In genomic region chr3:96221640-96222038, GRCm38 (mm10) we compare ENCODE assay signal across 7 mouse cellular contexts. TPM values are rescaled to one million over a fixed set of nuclear protein-coding genes. Genes with fewer than 3 reads are reported as not detected.
DNase-seq lines count a peak whose midpoint lies in the region; ATAC-seq and TF ChIP-seq lines count a peak whose summit lies in the region.

No protein-coding gene starts in this region.

- H3K27ac ChIP-seq in lung, postnatal 0 days (ENCODE audit: low read length), result peak overlapping the region; percentile 98
- H3K27ac ChIP-seq in embryonic facial prominence, embryonic 15.5 days (replicated peaks), result peak overlapping the region; percentile 100
- H3K27ac ChIP-seq in hindbrain, embryonic 16.5 days (ENCODE audit: low read depth, low read length), result peak overlapping the region; percentile 95
- peak overlapping the region; percentile 98 for H3K27ac ChIP-seq in midbrain, embryonic 15.5 days

- H3K9me3 ChIP-seq in lung, postnatal 0 days (ENCODE audit: low read length), result no peaks in the 10 kb centered on the region
- H3K9me3 ChIP-seq in embryonic facial prominence, embryonic 15.5 days (replicated peaks), result no peaks in the 10 kb centered on the region
- H3K9me3 ChIP-seq in hindbrain, embryonic 16.5 days (ENCODE audit: control insufficient read depth, low read length), result no peaks in the 10 kb centered on the region
- H3K9me3 ChIP-seq in midbrain, embryonic 15.5 days, result no peaks in the 10 kb centered on the region

- no peaks in the 10 kb centered on the region for H3K27me3 ChIP-seq in lung, postnatal 0 days (replicated peaks; ENCODE audit: insufficient read depth, low read length)
- H3K27me3 ChIP-seq in embryonic facial prominence, embryonic 15.5 days, result no peaks in the 10 kb centered on the region
- no peaks in the 10 kb centered on the region for H3K27me3 ChIP-seq in hindbrain, embryonic 16.5 days (replicated peaks; ENCODE audit: control insufficient read depth, insufficient read depth, low read length)
- H3K27me3 ChIP-seq in midbrain, embryonic 15.5 days (replicated peaks), result no peaks in the 10 kb centered on the region

- peak overlapping the region; percentile 64 for H3K4me3 ChIP-seq in lung, postnatal 0 days (ENCODE audit: low read depth, low read length)
- peak overlapping the region; percentile 65 for H3K4me3 ChIP-seq in embryonic facial prominence, embryonic 15.5 days (replicated peaks)
- peak overlapping the region; percentile 60 for H3K4me3 ChIP-seq in hindbrain, embryonic 16.5 days (ENCODE audit: low read length)
- peak overlapping the region; percentile 74 for H3K4me3 ChIP-seq in midbrain, embryonic 15.5 days

- no peak for TF ChIP-seq CTCF in lung, postnatal 0 days (IDR thresholded peaks at IDR 0.05)

- intact Hi-C loops in gastrocnemius, postnatal 14 days (cut with DNase I; ENCODE audit: low total_unique reads), result no loop called here

- no peak for TF ChIP-seq EP300 in lung, postnatal 0 days (IDR thresholded peaks at IDR 0.05)

- no peak for DNase-seq in lung, postnatal 0 days (ENCODE audit: low spot score)
- DNase-seq in lung, postnatal 14 days, result no peak
- DNase-seq in gastrocnemius, postnatal 14 days, result no peak

- H3K4me1 ChIP-seq in lung, postnatal 0 days (ENCODE audit: insufficient read depth, low read depth, low read length), result peaks cover 9% of the 10 kb centered on the region; the same call in 1 of the 2 replicates
- peaks cover 31% of the 10 kb centered on the region for H3K4me1 ChIP-seq in embryonic facial prominence, embryonic 15.5 days
- H3K4me1 ChIP-seq in hindbrain, embryonic 16.5 days (ENCODE audit: control insufficient read depth, insufficient read depth, low read depth, low read length), result peaks cover 21% of the 10 kb centered on the region
- peaks cover 23% of the 10 kb centered on the region for H3K4me1 ChIP-seq in midbrain, embryonic 15.5 days

- 22% methylated on average over 9 of the region's 9 CpGs for WGBS in lung, postnatal 0 days
- 20% methylated on average over 9 of the region's 9 CpGs for WGBS in embryonic facial prominence, embryonic 15.5 days
- 22% methylated on average over 9 of the region's 9 CpGs for WGBS in hindbrain, embryonic 16.5 days
- 7% methylated on average over 9 of the region's 9 CpGs for WGBS in midbrain, embryonic 15.5 days

- H3K9ac ChIP-seq in lung, postnatal 0 days (replicated peaks; ENCODE audit: low read depth), result 0 out of 2 replicates have a peak overlapping the region, but pooled peaks have one; percentile 37
- H3K9ac ChIP-seq in embryonic facial prominence, embryonic 15.5 days, result peak overlapping the region; percentile 52
- peak overlapping the region; percentile 67 for H3K9ac ChIP-seq in hindbrain, embryonic 16.5 days (ENCODE audit: low read depth, low read length)
- peak overlapping the region; percentile 87 for H3K9ac ChIP-seq in midbrain, embryonic 15.5 days

- no peaks in the 10 kb centered on the region for H3K36me3 ChIP-seq in lung, postnatal 0 days (ENCODE audit: insufficient read depth, low read length)
- H3K36me3 ChIP-seq in embryonic facial prominence, embryonic 15.5 days, result no peaks in the 10 kb centered on the region
- no peaks in the 10 kb centered on the region for H3K36me3 ChIP-seq in hindbrain, embryonic 16.5 days (ENCODE audit: control insufficient read depth, insufficient read depth, low read length)
- no peaks in the 10 kb centered on the region for H3K36me3 ChIP-seq in midbrain, embryonic 15.5 days (replicated peaks)

- no peak for ATAC-seq in lung, postnatal 0 days
- ATAC-seq in embryonic facial prominence, embryonic 15.5 days (ENCODE audit: insufficient number of reproducible peaks, low FRiP score, low TSS enrichment, low read depth), result no peak
- no peak for ATAC-seq in hindbrain, embryonic 16.5 days
- ATAC-seq in midbrain, embryonic 15.5 days (replicated peaks), result no peak
- no peak for ATAC-seq in monocyte, adult 5-6 weeks (replicated peaks; ENCODE audit: insufficient number of reproducible peaks, low FRiP score, low TSS enrichment, poor library complexity, severe bottlenecking)

- peak overlapping the region; percentile 74 for H3K4me2 ChIP-seq in lung, postnatal 0 days (replicated peaks; ENCODE audit: low read depth, low read length)
- peak overlapping the region; percentile 69 for H3K4me2 ChIP-seq in embryonic facial prominence, embryonic 15.5 days (replicated peaks)
- H3K4me2 ChIP-seq in hindbrain, embryonic 16.5 days (ENCODE audit: low read length), result peak overlapping the region; percentile 77
- H3K4me2 ChIP-seq in midbrain, embryonic 15.5 days, result peak overlapping the region; percentile 93

RNA-seq across cellular contexts. Expression of gene Hist2h2be, which starts 0.7 kb away (rescaled TPM):
- polyA plus RNA-seq in lung, postnatal 0 days (2015; fragmentation: Nextera tagmentation; extraction: Ambion mirVana), result 2.3 and 4.0 TPM in 2 replicates
- 9.8 and 13.5 TPM in 2 replicates for polyA plus RNA-seq in embryonic facial prominence, embryonic 15.5 days (2015; fragmentation: Nextera tagmentation; extraction: Ambion mirVana)
- polyA plus RNA-seq in hindbrain, embryonic 16.5 days (2015; fragmentation: Nextera tagmentation; extraction: Ambion mirVana), result 4.9 and 5.5 TPM in 2 replicates
- polyA plus RNA-seq in midbrain, embryonic 15.5 days (2015; fragmentation: Nextera tagmentation; extraction: Ambion mirVana), result 5.1 and 5.4 TPM in 2 replicates
- total RNA-seq in gastrocnemius, postnatal 14 days (2021), result 1 to 10 TPM; 4.3 to 4.4 TPM
- 2.5 to 12.5 TPM (median 3.6 TPM) in 3 replicates for total RNA-seq in monocyte, adult 5-6 weeks (2017)

RNA-seq across cellular contexts. Expression of gene Hist2h2ac, which starts 1.0 kb away (rescaled TPM):
- polyA plus RNA-seq in lung, postnatal 0 days (2015; fragmentation: Nextera tagmentation; extraction: Ambion mirVana), result 3.0 and 3.6 TPM in 2 replicates
- 5.8 and 10.1 TPM in 2 replicates for polyA plus RNA-seq in embryonic facial prominence, embryonic 15.5 days (2015; fragmentation: Nextera tagmentation; extraction: Ambion mirVana)
- 1.3 TPM in 1 of 2 replicates, not detected in the other for polyA plus RNA-seq in hindbrain, embryonic 16.5 days (2015; fragmentation: Nextera tagmentation; extraction: Ambion mirVana)
- polyA plus RNA-seq in midbrain, embryonic 15.5 days (2015; fragmentation: Nextera tagmentation; extraction: Ambion mirVana), result 1.8 and 2.2 TPM in 2 replicates
- 10 to 100 TPM; 33.7 to 41.7 TPM for total RNA-seq in gastrocnemius, postnatal 14 days (2021)
- total RNA-seq in monocyte, adult 5-6 weeks (2017), result 169 to 362 TPM (median 289 TPM) in 3 replicates

RNA-seq across cellular contexts. Expression of gene Hist2h2ab, which starts 2.0 kb away (rescaled TPM):
- polyA plus RNA-seq in lung, postnatal 0 days (2015; fragmentation: Nextera tagmentation; extraction: Ambion mirVana), result 0.31 TPM in 1 of 2 replicates, not detected in the other
- not detected in 2 replicates for polyA plus RNA-seq in embryonic facial prominence, embryonic 15.5 days (2015; fragmentation: Nextera tagmentation; extraction: Ambion mirVana)
- not detected in 2 replicates for polyA plus RNA-seq in hindbrain, embryonic 16.5 days (2015; fragmentation: Nextera tagmentation; extraction: Ambion mirVana)
- polyA plus RNA-seq in midbrain, embryonic 15.5 days (2015; fragmentation: Nextera tagmentation; extraction: Ambion mirVana), result 0.92 TPM in 1 of 2 replicates, not detected in the other
- total RNA-seq in gastrocnemius, postnatal 14 days (2021), result 1 to 10 TPM; 3.4 to 7.1 TPM
- total RNA-seq in monocyte, adult 5-6 weeks (2017), result 11.5 to 28.2 TPM (median 14.2 TPM) in 3 replicates

RNA-seq across cellular contexts. Expression of gene Bola1, which starts 2.1 kb away (rescaled TPM):
- 50.1 and 51.1 TPM in 2 replicates for polyA plus RNA-seq in lung, postnatal 0 days (2015; fragmentation: Nextera tagmentation; extraction: Ambion mirVana)
- polyA plus RNA-seq in embryonic facial prominence, embryonic 15.5 days (2015; fragmentation: Nextera tagmentation; extraction: Ambion mirVana), result 50.9 and 52.6 TPM in 2 replicates
- 52.7 and 57.2 TPM in 2 replicates for polyA plus RNA-seq in hindbrain, embryonic 16.5 days (2015; fragmentation: Nextera tagmentation; extraction: Ambion mirVana)
- 51.0 and 59.9 TPM in 2 replicates for polyA plus RNA-seq in midbrain, embryonic 15.5 days (2015; fragmentation: Nextera tagmentation; extraction: Ambion mirVana)
- 10 to 100 TPM; 26.4 to 27.7 TPM for total RNA-seq in gastrocnemius, postnatal 14 days (2021)
- total RNA-seq in monocyte, adult 5-6 weeks (2017), result 3.9 to 8.1 TPM (median 6.9 TPM) in 3 replicates

RNA-seq across cellular contexts. Expression of gene Hist2h3c2, which starts 17.3 kb away (rescaled TPM):
- polyA plus RNA-seq in lung, postnatal 0 days (2015; fragmentation: Nextera tagmentation; extraction: Ambion mirVana), result 1.8 and 2.2 TPM in 2 replicates
- 4.7 and 5.7 TPM in 2 replicates for polyA plus RNA-seq in embryonic facial prominence, embryonic 15.5 days (2015; fragmentation: Nextera tagmentation; extraction: Ambion mirVana)
- polyA plus RNA-seq in hindbrain, embryonic 16.5 days (2015; fragmentation: Nextera tagmentation; extraction: Ambion mirVana), result 0.70 and 1.1 TPM in 2 replicates
- 2.3 and 2.4 TPM in 2 replicates for polyA plus RNA-seq in midbrain, embryonic 15.5 days (2015; fragmentation: Nextera tagmentation; extraction: Ambion mirVana)
- total RNA-seq in gastrocnemius, postnatal 14 days (2021), result 10 to 100 TPM; 30.3 to 31.5 TPM
- 1.5 to 1.6 TPM in 2 of 3 replicates, not detected in the other for total RNA-seq in monocyte, adult 5-6 weeks (2017)

Comparison
In these comparisons a context has a peak if more than half of its experiments do, and no peak if none do; other contexts are left out.
1. H3K9ac ChIP-seq: peak in every context shown above with its lines; median percentile 87 in midbrain, embryonic 15.5 days; 67 in hindbrain, embryonic 16.5 days; 52 in embryonic facial prominence, embryonic 15.5 days; 37 in lung, postnatal 0 days.